Mouse (Mus musculus): ENCODE measurements around the gene Armh1. TPM values are rescaled to one million over a fixed set of nuclear protein-coding genes. Genes with fewer than 3 reads are reported as not detected.
A peak's percentile ranks its signal among the peaks of the same experiment; 100 is the strongest.

Armh1 gene
- polyA plus RNA-seq, 1 experiment from 2014 or later: 0.65 TPM

DNA sequence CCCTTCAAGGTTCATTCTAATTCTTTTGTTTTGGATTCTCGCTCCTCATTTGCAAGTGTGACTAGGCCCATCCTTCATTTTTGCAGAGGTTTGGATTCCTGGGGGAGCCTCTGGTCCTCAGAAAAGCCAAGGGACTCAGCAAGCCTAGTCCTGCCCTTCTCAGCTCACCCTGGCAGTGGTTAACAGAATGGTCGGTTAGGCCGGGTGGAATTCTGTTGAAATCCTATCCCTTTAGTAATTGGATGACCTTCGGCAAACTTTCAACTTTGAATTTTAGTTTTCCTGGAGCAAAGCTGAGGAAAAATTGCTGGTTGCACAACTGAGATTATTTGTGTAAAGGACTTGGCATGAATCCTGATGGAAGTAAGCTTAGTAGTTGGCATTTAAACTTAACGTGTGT, 426 bp upstream of the Armh1 start:
- H3K4me3 ChIP-seq (replicated peaks): peak overlapping the region; percentile 63
- H3K4me2 ChIP-seq: peak overlapping the region; percentile 65
- H3K4me1 ChIP-seq (replicated peaks): peaks cover 31% of the 10 kb centered on the region
- WGBS: 16% methylated on average over 5 of the region's 5 CpGs
- H3K9ac ChIP-seq (replicated peaks): peak overlapping the region; percentile 60
- H3K36me3 ChIP-seq: no peaks in the 10 kb centered on the region
- H3K9me3 ChIP-seq: no peaks in the 10 kb centered on the region
- H3K27me3 ChIP-seq: no peaks in the 10 kb centered on the region
- peak; percentile 54; the same call in 1 of the 2 replicates for ATAC-seq (ENCODE audit: insufficient number of reproducible peaks, insufficient read depth, low FRiP score, low TSS enrichment, low read depth)
- H3K27ac ChIP-seq: peak overlapping the region; percentile 84

DNA sequence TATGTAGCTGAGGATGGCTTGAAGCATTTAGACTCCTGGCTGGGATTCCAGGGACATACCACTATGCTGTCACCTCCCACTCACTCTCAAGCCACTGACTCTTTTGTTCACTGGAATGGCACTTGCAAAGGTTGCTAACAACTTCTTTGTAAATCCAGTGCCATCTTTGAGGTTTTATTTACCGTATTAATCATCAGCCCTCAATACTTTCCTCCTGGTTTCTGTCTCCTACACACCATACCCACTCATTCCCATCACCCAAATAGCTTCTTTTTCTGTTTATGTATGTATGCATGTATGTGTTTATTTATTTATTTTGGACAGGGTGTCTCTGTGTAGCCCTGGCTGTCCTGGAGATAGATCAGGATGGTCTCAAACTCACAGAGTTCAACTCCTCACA, 943 bp downstream of the Armh1 start:
- no peak for ATAC-seq (ENCODE audit: insufficient number of reproducible peaks, insufficient read depth, low FRiP score, low TSS enrichment, low read depth)
- peak overlapping the region; percentile 65 for H3K4me2 ChIP-seq
- H3K4me3 ChIP-seq (replicated peaks): peak overlapping the region; percentile 63

DNA sequence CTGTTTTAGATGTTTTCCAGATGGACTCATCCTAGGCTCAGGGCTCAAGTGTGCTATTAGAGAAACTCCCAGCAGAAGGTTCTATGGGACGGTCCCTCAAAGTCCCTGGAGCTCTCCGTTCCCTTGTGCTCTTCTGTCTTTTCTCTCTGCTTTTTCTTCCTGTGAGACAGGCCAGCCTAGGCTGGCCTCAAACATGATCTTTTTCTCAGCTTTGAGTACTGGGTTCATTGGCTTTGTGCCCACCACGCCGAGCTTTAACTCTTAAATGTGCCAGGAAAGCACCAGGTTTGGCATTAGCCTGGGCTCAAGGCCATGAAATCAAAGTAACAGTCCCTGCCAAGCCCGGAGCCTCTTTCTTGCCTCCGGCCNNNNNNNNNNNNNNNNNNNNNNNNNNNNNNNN, 11.1 kb downstream of the Armh1 start:
- WGBS: 84% methylated on average over 6 of the region's 6 CpGs
- no peak overlapping the region for H3K27ac ChIP-seq
- ATAC-seq (ENCODE audit: insufficient number of reproducible peaks, insufficient read depth, low FRiP score, low TSS enrichment, low read depth): no peak

More for the DNA sequence above, 943 bp downstream of the Armh1 start:
- 86% methylated on average over 1 of the region's 1 CpGs for WGBS
- no peak overlapping the region for H3K9ac ChIP-seq (replicated peaks)
- no peak overlapping the region for H3K27ac ChIP-seq
- no peaks in the 10 kb centered on the region for H3K9me3 ChIP-seq
- no peaks in the 10 kb centered on the region for H3K36me3 ChIP-seq
- H3K27me3 ChIP-seq: no peaks in the 10 kb centered on the region
- peaks cover 31% of the 10 kb centered on the region for H3K4me1 ChIP-seq (replicated peaks)

DNA sequence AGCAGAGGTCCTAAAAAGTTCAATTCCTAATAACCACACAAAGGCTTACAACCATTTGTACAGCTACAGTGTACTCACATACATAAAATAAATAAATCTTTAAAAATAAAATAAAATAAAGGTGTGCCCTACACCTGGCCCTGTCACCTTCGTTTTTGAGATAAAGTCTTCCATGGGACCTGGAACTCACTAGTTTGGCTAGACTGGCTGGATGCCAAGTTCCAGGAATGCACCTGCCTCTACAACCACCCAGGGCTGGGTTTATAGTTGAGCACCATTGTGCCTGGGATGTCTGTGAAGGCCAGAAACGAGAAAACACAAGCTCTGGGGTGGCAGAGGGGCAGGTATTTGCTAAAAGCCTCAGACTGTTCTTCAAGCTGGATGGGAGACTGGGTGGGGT, 12.8 kb downstream of the Armh1 start:
- peaks cover 14% of the 10 kb centered on the region; the same call in 1 of the 2 replicates for H3K4me1 ChIP-seq (replicated peaks)
- H3K9me3 ChIP-seq: no peaks in the 10 kb centered on the region
- no peak overlapping the region for H3K27ac ChIP-seq
- no peaks in the 10 kb centered on the region for H3K36me3 ChIP-seq
- no peaks in the 10 kb centered on the region for H3K27me3 ChIP-seq
- no peak for ATAC-seq (ENCODE audit: insufficient number of reproducible peaks, insufficient read depth, low FRiP score, low TSS enrichment, low read depth)
- no peak overlapping the region for H3K9ac ChIP-seq (replicated peaks)
- no peak overlapping the region for H3K4me2 ChIP-seq
- WGBS: 37% methylated on average over 2 of the region's 2 CpGs
- no peak overlapping the region for H3K4me3 ChIP-seq (replicated peaks)

More for the DNA sequence above, 11.1 kb downstream of the Armh1 start:
- H3K27me3 ChIP-seq: no peaks in the 10 kb centered on the region
- no peak overlapping the region for H3K4me2 ChIP-seq
- H3K4me1 ChIP-seq (replicated peaks): peaks cover 10% of the 10 kb centered on the region; the same call in 1 of the 2 replicates
- H3K9ac ChIP-seq (replicated peaks): no peak overlapping the region
- H3K9me3 ChIP-seq: no peaks in the 10 kb centered on the region
- H3K4me3 ChIP-seq (replicated peaks): no peak overlapping the region
- no peaks in the 10 kb centered on the region for H3K36me3 ChIP-seq

DNA sequence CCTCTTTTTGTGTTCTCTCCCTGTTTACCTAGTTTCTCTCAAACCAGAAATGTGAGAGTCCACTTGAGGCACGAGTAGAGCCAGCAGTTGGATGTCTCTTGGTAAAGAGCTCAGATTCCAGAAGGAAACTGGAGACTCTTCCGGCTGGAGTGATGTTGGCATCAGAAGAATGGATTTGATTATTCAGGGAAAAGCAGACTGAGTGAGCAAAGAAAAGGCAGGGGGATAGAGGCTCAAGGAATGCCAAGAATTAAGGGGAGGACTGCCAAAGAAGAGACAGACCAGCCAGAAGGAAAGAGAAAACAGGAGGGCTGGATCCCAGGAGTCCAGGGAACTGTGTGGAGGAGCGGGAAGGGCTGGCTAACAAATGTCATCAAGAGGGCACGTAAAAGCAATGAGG, 16.1 kb downstream of the Armh1 start:
- Histone ChIP-seq H3K27me3 (no peaks in the 10 kb centered on the region), H3K4me1 (replicated peaks) (peaks cover 14% of the 10 kb centered on the region; the same call in 1 of the 2 replicates), H3K4me3 (replicated peaks) (no peak overlapping the region), H3K9ac (replicated peaks) (no peak overlapping the region), H3K36me3 (no peaks in the 10 kb centered on the region), H3K9me3 (no peaks in the 10 kb centered on the region), H3K4me2 (no peak overlapping the region), H3K27ac (no peak overlapping the region)
- no peak for ATAC-seq (ENCODE audit: insufficient number of reproducible peaks, insufficient read depth, low FRiP score, low TSS enrichment, low read depth)
- WGBS: 60% methylated on average over 4 of the region's 4 CpGs

DNA sequence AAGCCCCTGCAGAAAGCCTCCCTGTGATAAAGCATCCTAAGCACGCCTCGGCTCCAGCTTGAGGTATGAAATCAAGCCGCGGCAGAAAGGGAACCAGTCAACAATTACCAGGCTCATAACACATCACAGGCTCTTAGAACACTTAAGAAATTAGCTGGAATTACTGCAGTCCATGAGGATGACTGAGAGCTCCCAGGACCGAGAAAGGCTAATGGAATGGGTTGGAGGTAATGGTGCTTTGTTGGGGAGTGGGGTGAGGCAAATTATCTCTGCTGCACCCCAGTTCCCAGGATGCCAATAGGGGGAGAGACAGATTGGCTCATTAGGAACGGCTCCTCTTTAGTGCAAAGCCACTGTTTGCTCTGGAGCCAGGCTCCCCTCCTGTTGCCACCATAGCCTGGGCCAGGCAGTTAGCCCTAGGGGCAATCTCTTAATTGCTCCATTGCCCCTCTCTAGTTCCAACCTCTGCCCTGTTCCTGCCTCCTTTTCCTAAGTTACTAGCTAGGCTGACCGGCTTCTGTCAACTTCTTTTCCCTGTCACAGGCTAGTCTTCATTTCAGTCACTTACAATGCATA, 17.7 kb downstream of the Armh1 start:
- Histone ChIP-seq H3K4me1 (replicated peaks) (peaks cover 10% of the 10 kb centered on the region; the same call in 1 of the 2 replicates), H3K27me3 (no peaks in the 10 kb centered on the region), H3K4me3 (replicated peaks) (no peak overlapping the region), H3K9ac (replicated peaks) (no peak overlapping the region), H3K9me3 (no peaks in the 10 kb centered on the region), H3K4me2 (no peak overlapping the region), H3K36me3 (no peaks in the 10 kb centered on the region), H3K27ac (no peak overlapping the region)
- ATAC-seq (ENCODE audit: insufficient number of reproducible peaks, insufficient read depth, low FRiP score, low TSS enrichment, low read depth): no peak
- 22% methylated on average over 7 of the region's 7 CpGs for WGBS

DNA sequence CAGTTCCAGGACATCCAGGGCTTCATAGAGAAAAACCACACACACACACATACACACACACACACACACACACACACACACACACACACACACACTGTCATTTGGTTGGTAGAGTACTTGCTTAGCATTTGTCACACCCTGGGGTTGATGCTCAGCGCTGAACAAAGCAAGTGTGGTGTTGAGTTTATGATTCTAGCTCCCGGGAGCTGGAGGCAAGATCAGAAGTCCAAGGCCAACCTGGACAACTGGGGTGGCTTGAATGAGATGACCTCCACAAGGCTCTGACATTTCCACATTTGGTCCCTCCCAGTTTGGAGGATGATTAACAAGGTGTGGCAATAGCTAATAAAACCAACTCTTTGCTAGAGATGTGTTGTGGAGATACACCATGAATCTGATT, 20.7 kb downstream of the Armh1 start:
- no peak for ATAC-seq (ENCODE audit: insufficient number of reproducible peaks, insufficient read depth, low FRiP score, low TSS enrichment, low read depth)

DNA sequence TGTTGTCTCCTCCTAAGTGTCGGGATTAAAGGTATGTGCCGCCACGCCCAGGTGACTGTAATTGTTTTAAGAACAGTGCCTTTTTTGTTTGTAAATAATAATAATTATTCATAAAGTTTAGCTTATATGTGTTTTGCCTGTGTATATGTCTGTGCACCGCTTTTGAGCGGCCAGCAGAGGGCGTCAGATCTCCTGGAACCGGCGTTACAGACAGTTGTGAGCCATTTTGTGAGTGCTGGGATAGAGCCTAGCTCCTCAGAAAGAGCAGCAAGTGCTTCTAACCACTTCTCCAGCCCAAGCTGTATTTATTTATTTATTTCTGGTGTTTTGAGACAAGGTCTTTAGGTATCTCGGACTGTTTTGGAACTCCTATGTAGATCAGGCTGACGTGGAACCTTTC, 21.6 kb downstream of the Armh1 start:
- Histone ChIP-seq H3K9ac (replicated peaks) (no peak overlapping the region), H3K27ac (no peak overlapping the region), H3K36me3 (no peaks in the 10 kb centered on the region), H3K4me1 (replicated peaks) (0 out of 2 replicates have a peak, but pooled peaks cover 5% of the 10 kb centered on the region), H3K9me3 (no peaks in the 10 kb centered on the region), H3K4me3 (replicated peaks) (no peak overlapping the region), H3K4me2 (no peak overlapping the region), H3K27me3 (no peaks in the 10 kb centered on the region)
- WGBS: 57% methylated on average over 10 of the region's 10 CpGs
- no peak for ATAC-seq (ENCODE audit: insufficient number of reproducible peaks, insufficient read depth, low FRiP score, low TSS enrichment, low read depth)

More for the DNA sequence above, 20.7 kb downstream of the Armh1 start:
- Histone ChIP-seq H3K4me1 (replicated peaks) (peaks cover 9% of the 10 kb centered on the region; the same call in 1 of the 2 replicates), H3K27me3 (no peaks in the 10 kb centered on the region), H3K9ac (replicated peaks) (no peak overlapping the region), H3K4me2 (no peak overlapping the region), H3K36me3 (no peaks in the 10 kb centered on the region), H3K27ac (no peak overlapping the region), H3K9me3 (no peaks in the 10 kb centered on the region), H3K4me3 (replicated peaks) (no peak overlapping the region)
- WGBS: 79% methylated on average over 2 of the region's 2 CpGs

DNA sequence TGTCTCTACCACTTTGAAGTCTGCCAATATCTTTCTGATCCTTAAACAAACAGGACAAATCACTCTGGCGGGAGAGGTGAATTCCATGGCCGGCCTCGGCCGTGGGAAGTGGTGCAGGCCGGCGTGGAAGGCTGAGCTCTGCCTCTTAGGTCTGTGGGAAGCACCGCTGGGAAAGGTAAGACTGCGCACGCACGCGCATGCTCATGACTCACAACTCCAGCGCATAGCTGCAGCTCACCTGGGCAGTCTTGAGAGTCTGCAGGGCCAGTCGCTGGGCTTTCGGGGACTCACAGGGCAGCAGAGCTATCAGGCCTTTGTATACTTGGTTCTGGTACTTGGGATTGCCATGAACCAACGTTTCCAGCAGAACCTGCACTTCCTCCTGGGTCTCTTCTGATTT, 22.3 kb downstream of the Armh1 start:
- H3K9me3 ChIP-seq: no peaks in the 10 kb centered on the region
- 0 out of 2 replicates have a peak, but pooled peaks cover 5% of the 10 kb centered on the region for H3K4me1 ChIP-seq (replicated peaks)
- no peaks in the 10 kb centered on the region for H3K36me3 ChIP-seq
- H3K4me3 ChIP-seq (replicated peaks): no peak overlapping the region
- ATAC-seq (ENCODE audit: insufficient number of reproducible peaks, insufficient read depth, low FRiP score, low TSS enrichment, low read depth): no peak
- no peaks in the 10 kb centered on the region for H3K27me3 ChIP-seq
- H3K27ac ChIP-seq: no peak overlapping the region
- WGBS: 67% methylated on average over 15 of the region's 15 CpGs
- no peak overlapping the region for H3K4me2 ChIP-seq
- no peak overlapping the region for H3K9ac ChIP-seq (replicated peaks)

DNA sequence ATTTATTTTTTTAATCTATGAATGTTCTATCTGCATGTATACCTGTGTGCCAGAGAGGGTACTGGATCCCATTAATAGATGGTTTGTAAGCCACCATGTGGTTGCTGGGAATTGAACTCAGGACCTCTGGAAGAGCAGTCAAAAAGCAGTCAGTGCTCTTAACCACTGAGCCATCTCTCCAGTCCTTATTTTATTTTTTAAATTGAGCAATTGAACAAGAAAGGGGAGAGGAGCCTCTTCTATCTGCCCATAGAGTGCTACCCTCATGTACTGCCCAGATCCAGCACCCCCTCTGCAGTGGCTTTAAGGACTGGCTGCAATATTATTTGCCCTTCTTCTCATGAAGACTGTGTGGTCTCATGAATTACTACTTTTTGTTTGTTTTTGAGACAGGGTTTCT, 26.7 kb downstream of the Armh1 start:
- H3K9me3 ChIP-seq: no peaks in the 10 kb centered on the region
- no peak overlapping the region for H3K9ac ChIP-seq (replicated peaks)
- no peak for ATAC-seq (ENCODE audit: insufficient number of reproducible peaks, insufficient read depth, low FRiP score, low TSS enrichment, low read depth)
- no peak overlapping the region for H3K27ac ChIP-seq
- H3K27me3 ChIP-seq: peaks cover 4% of the 10 kb centered on the region; the same call in 1 of the 2 replicates
- no peaks in the 10 kb centered on the region for H3K36me3 ChIP-seq
- H3K4me3 ChIP-seq (replicated peaks): no peak overlapping the region
- no peak overlapping the region for H3K4me2 ChIP-seq
- no peaks in the 10 kb centered on the region for H3K4me1 ChIP-seq (replicated peaks)

DNA sequence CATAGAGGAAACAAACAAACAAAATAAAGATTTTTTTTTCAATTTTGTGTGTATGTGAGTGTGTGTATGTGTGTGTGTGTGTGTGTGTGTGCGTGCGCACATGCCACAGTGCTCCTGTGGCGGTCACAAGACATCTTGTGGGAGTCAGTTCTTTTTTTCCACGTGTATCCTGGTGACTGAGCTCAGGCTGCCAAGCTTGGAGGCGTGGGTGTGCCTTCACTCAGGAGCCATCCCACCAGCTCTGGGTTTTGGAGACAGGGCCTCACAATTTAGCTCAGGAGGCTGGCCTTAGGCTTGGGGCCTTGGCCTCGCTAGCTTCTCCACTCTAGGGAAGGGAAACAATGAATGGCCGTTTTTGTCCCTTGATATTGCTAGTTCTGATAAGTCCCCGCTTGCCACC, 27.8 kb downstream of the Armh1 start:
- no peaks in the 10 kb centered on the region for H3K4me1 ChIP-seq (replicated peaks)
- H3K9me3 ChIP-seq: no peaks in the 10 kb centered on the region
- H3K9ac ChIP-seq (replicated peaks): no peak overlapping the region
- H3K4me3 ChIP-seq (replicated peaks): no peak overlapping the region
- no peak overlapping the region for H3K27ac ChIP-seq
- peaks cover 4% of the 10 kb centered on the region; the same call in 1 of the 2 replicates for H3K27me3 ChIP-seq
- no peak for ATAC-seq (ENCODE audit: insufficient number of reproducible peaks, insufficient read depth, low FRiP score, low TSS enrichment, low read depth)
- 81% methylated on average over 8 of the region's 8 CpGs for WGBS
- no peak overlapping the region for H3K4me2 ChIP-seq
- H3K36me3 ChIP-seq: no peaks in the 10 kb centered on the region

DNA sequence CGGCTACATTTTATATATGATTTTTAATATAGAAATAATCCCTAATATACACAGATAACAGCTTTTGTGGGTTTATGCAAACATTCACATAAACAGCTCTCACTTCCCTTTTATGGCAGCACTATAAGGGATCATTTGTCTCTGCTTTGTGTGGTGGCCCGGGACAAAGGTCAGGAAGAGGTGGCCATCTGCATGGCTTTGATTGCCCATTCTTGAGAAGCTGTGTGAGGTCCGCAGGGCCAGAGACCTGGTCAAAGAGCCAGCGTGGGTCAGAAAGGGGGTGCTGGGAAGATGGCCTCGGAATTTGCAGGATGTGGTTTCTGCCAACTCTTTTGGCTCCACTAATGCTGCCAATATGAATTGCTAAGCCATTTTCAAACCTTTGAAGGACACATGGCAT, 28.9 kb downstream of the Armh1 start:
- Histone ChIP-seq H3K36me3 (no peaks in the 10 kb centered on the region), H3K4me3 (replicated peaks) (no peak overlapping the region), H3K9ac (replicated peaks) (no peak overlapping the region), H3K27ac (no peak overlapping the region), H3K4me2 (no peak overlapping the region), H3K9me3 (no peaks in the 10 kb centered on the region), H3K27me3 (peaks cover 4% of the 10 kb centered on the region; the same call in 1 of the 2 replicates), H3K4me1 (replicated peaks) (no peaks in the 10 kb centered on the region)
- no peak for ATAC-seq (ENCODE audit: insufficient number of reproducible peaks, insufficient read depth, low FRiP score, low TSS enrichment, low read depth)
- WGBS: 27% methylated on average over 5 of the region's 5 CpGs

Data from limb, embryonic 12.5 days (tissue).